Mouse (Mus musculus) stomach, postnatal 0 days (tissue): ENCODE measurements at regions not wholly inside any gene's neighbourhood (a gene's known extent, or its start where the extent isn't known, plus 50 kb on each side); places are given as distances from the start of the nearest gene placed in this dataset.

Experiments used
- CTCF ChIP-seq: IDR thresholded peaks from 2 replicates; pipeline ENCODE4 v1.5.1; 2016; ENCODE audit warnings: antibody characterized with exemption, low read depth, mild to moderate bottlenecking, moderate library complexity
- EP300 ChIP-seq: optimal IDR thresholded peaks from 2 replicates; pipeline ENCODE3; 2016; ENCODE audit warnings: antibody characterized with exemption

GRCm38 (mm10) chr11:19339721-19340317 lies 321.0 kb upstream of the Meis1 start:
- TF ChIP-seq CTCF: no peak
- no peak for TF ChIP-seq EP300
